In the genomic region with DNA sequence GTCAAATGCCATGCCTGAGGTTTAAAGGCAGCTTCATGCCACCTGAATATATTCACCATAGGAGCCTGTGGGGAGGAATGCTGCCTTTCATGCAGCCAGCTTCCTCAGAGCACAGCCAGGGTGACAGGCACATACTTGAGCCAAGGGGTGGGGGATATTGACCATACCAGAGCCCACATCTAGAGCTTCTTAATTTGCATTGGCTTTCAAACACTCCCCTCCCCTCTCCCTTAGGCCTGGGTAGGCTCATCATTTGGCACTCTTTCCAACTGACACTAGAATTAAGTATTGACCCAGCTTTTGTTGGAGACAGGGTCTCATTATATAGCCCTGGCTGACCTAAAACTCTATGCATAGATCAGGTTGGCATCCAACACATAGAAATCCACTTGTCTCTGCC, we compare ENCODE assay signal across 19 mouse cellular contexts. TPM values are rescaled to one million over a fixed set of nuclear protein-coding genes. Genes with fewer than 3 reads are reported as not detected.
DNase-seq lines count a peak whose midpoint lies in the region; ATAC-seq and TF ChIP-seq lines count a peak whose summit lies in the region.
"Had no signal": no experiment of that assay in that cellular context is flagged by ENCODE, and none has a peak within 500 bp of the region (broad histone marks: within the 10 kb centered on the region; RNA-seq: fewer than 3 reads in every experiment).

No protein-coding gene starts in this region.

- H3K27me3 ChIP-seq in embryonic facial prominence, embryonic 12.5 days, result no peaks in the 10 kb centered on the region
- no peaks in the 10 kb centered on the region for H3K27me3 ChIP-seq in embryonic facial prominence, embryonic 10.5 days (replicated peaks; ENCODE audit: low read depth, poor library complexity, severe bottlenecking)
- no peaks in the 10 kb centered on the region for H3K27me3 ChIP-seq in hindbrain, embryonic 11.5 days (ENCODE audit: control insufficient read depth, insufficient read depth, low read length)
- no peaks in the 10 kb centered on the region for H3K27me3 ChIP-seq in hindbrain, embryonic 13.5 days
- no peaks in the 10 kb centered on the region for H3K27me3 ChIP-seq in hindbrain, postnatal 0 days (ENCODE audit: insufficient read depth, low read length)
- H3K27me3 ChIP-seq: forebrain, embryonic 12.5 days; kidney, embryonic 15.5 days; limb, embryonic 13.5 days; liver, embryonic 15.5 days; midbrain, embryonic 15.5 days had no signal

- no peak for TF ChIP-seq CTCF in hindbrain, postnatal 0 days (IDR thresholded peaks at IDR 0.05; ENCODE audit: low read depth)

- H3K36me3 ChIP-seq in embryonic facial prominence, embryonic 12.5 days, result no peaks in the 10 kb centered on the region
- H3K36me3 ChIP-seq in embryonic facial prominence, embryonic 10.5 days (replicated peaks), result no peaks in the 10 kb centered on the region
- H3K36me3 ChIP-seq in hindbrain, embryonic 11.5 days (ENCODE audit: control insufficient read depth, insufficient read depth, low read length), result no peaks in the 10 kb centered on the region
- H3K36me3 ChIP-seq in hindbrain, embryonic 13.5 days, result no peaks in the 10 kb centered on the region
- H3K36me3 ChIP-seq in hindbrain, postnatal 0 days (ENCODE audit: insufficient read depth, low read length), result peaks cover 4% of the 10 kb centered on the region; the same call in 1 of the 2 replicates
- H3K36me3 ChIP-seq: forebrain, embryonic 12.5 days; kidney, embryonic 15.5 days; limb, embryonic 13.5 days; liver, embryonic 15.5 days; midbrain, embryonic 15.5 days had no signal

- 0 out of 2 replicates have a peak, but pooled peaks have one; percentile 35 for ATAC-seq in embryonic facial prominence, embryonic 12.5 days (ENCODE audit: insufficient number of reproducible peaks, insufficient read depth, low FRiP score, low TSS enrichment)
- peak; percentile 77 for ATAC-seq in hindbrain, embryonic 11.5 days (ENCODE audit: low FRiP score)
- no peak; the same call in 1 of the 2 replicates for ATAC-seq in hindbrain, embryonic 13.5 days (ENCODE audit: low FRiP score)
- 0 out of 2 replicates have a peak, but pooled peaks have one; percentile 7 for ATAC-seq in hindbrain, postnatal 0 days
- ATAC-seq: intestine, postnatal 0 days; midbrain, embryonic 15.5 days had no signal

- DNase-seq in embryonic facial prominence, embryonic 10.5 days (ENCODE audit: low spot score), result no peak
- DNase-seq in hindbrain, embryonic 11.5 days (ENCODE audit: low spot score), result peak; percentile 16
- DNase-seq in embryo, embryonic 10 days (ENCODE audit: low spot score), result peak; percentile 35
- no peak for DNase-seq in hindbrain, postnatal 0 days (ENCODE audit: low spot score)
- no peak for DNase-seq in adrenal gland, postnatal 25 days
- DNase-seq in left cerebral cortex, adult 8-10 months (ENCODE audit: low spot score in 2 of 2), result no peak
- DNase-seq: adrenal gland, adult 2 months; cerebellum, adult 11 months; cerebellum, postnatal 10 days; right cerebral cortex, postnatal 14 days; thymus, adult 2 months had no signal

- no peak overlapping the region for H3K4me3 ChIP-seq in embryonic facial prominence, embryonic 12.5 days
- H3K4me3 ChIP-seq in embryonic facial prominence, embryonic 10.5 days, result no peak overlapping the region
- H3K4me3 ChIP-seq in hindbrain, embryonic 11.5 days (ENCODE audit: low read depth, low read length), result no peak overlapping the region
- H3K4me3 ChIP-seq in hindbrain, embryonic 13.5 days, result no peak overlapping the region
- no peak overlapping the region for H3K4me3 ChIP-seq in hindbrain, postnatal 0 days (ENCODE audit: low read length)
- H3K4me3 ChIP-seq: forebrain, embryonic 12.5 days; kidney, embryonic 15.5 days; limb, embryonic 13.5 days; liver, embryonic 15.5 days; midbrain, embryonic 15.5 days had no signal

- no peaks in the 10 kb centered on the region for H3K4me1 ChIP-seq in embryonic facial prominence, embryonic 12.5 days
- peaks cover 10% of the 10 kb centered on the region for H3K4me1 ChIP-seq in embryonic facial prominence, embryonic 10.5 days
- no peaks in the 10 kb centered on the region; the same call in 1 of the 2 replicates for H3K4me1 ChIP-seq in hindbrain, embryonic 11.5 days (replicated peaks; ENCODE audit: control insufficient read depth, insufficient read depth, low read length)
- H3K4me1 ChIP-seq in hindbrain, embryonic 13.5 days (replicated peaks), result peaks cover 13% of the 10 kb centered on the region
- H3K4me1 ChIP-seq in hindbrain, postnatal 0 days (ENCODE audit: insufficient read depth, low read length), result no peaks in the 10 kb centered on the region
- H3K4me1 ChIP-seq: forebrain, embryonic 12.5 days; liver, embryonic 15.5 days; midbrain, embryonic 15.5 days had no signal

- H3K4me2 ChIP-seq in embryonic facial prominence, embryonic 12.5 days (replicated peaks), result no peak overlapping the region
- H3K4me2 ChIP-seq in hindbrain, embryonic 11.5 days (replicated peaks; ENCODE audit: low read depth, low read length), result no peak overlapping the region
- H3K4me2 ChIP-seq in hindbrain, embryonic 13.5 days, result no peak overlapping the region
- no peak overlapping the region for H3K4me2 ChIP-seq in hindbrain, postnatal 0 days (ENCODE audit: low read depth, low read length)
- H3K4me2 ChIP-seq: forebrain, embryonic 12.5 days; kidney, embryonic 15.5 days; limb, embryonic 13.5 days; liver, embryonic 15.5 days; midbrain, embryonic 15.5 days had no signal

- H3K9ac ChIP-seq in embryonic facial prominence, embryonic 12.5 days, result no peak overlapping the region
- no peak overlapping the region for H3K9ac ChIP-seq in hindbrain, embryonic 11.5 days (ENCODE audit: low read depth, low read length)
- no peak overlapping the region for H3K9ac ChIP-seq in hindbrain, embryonic 13.5 days
- H3K9ac ChIP-seq in hindbrain, postnatal 0 days (replicated peaks; ENCODE audit: low read length), result no peak overlapping the region
- H3K9ac ChIP-seq: forebrain, embryonic 12.5 days; kidney, embryonic 15.5 days; limb, embryonic 13.5 days; liver, embryonic 15.5 days; midbrain, embryonic 15.5 days had no signal

- no peak overlapping the region for H3K27ac ChIP-seq in embryonic facial prominence, embryonic 12.5 days
- H3K27ac ChIP-seq in embryonic facial prominence, embryonic 10.5 days (replicated peaks), result no peak overlapping the region
- peak overlapping the region; percentile 36; the same call in 1 of the 2 replicates for H3K27ac ChIP-seq in hindbrain, embryonic 11.5 days (ENCODE audit: low read depth, low read length)
- no peak overlapping the region for H3K27ac ChIP-seq in hindbrain, embryonic 13.5 days
- no peak overlapping the region for H3K27ac ChIP-seq in hindbrain, postnatal 0 days
- H3K27ac ChIP-seq: forebrain, embryonic 12.5 days; kidney, embryonic 15.5 days; limb, embryonic 13.5 days; liver, embryonic 15.5 days; midbrain, embryonic 15.5 days had no signal

- H3K9me3 ChIP-seq in embryonic facial prominence, embryonic 12.5 days, result no peaks in the 10 kb centered on the region
- H3K9me3 ChIP-seq in embryonic facial prominence, embryonic 10.5 days, result no peaks in the 10 kb centered on the region
- H3K9me3 ChIP-seq in hindbrain, embryonic 11.5 days (ENCODE audit: control insufficient read depth, low read length), result no peaks in the 10 kb centered on the region
- no peaks in the 10 kb centered on the region for H3K9me3 ChIP-seq in hindbrain, embryonic 13.5 days
- no peaks in the 10 kb centered on the region for H3K9me3 ChIP-seq in hindbrain, postnatal 0 days (ENCODE audit: low read length)
- H3K9me3 ChIP-seq: forebrain, embryonic 12.5 days; kidney, embryonic 15.5 days; limb, embryonic 13.5 days; liver, embryonic 15.5 days; midbrain, embryonic 15.5 days had no signal

RNA-seq across cellular contexts. Expression of a gene that starts 54.3 kb away (rescaled TPM):
- 30.8 and 31.3 TPM in 2 replicates for polyA plus RNA-seq in embryonic facial prominence, embryonic 12.5 days (2016; fragmentation: Nextera tagmentation; extraction: Ambion mirVana)
- polyA plus RNA-seq in embryonic facial prominence, embryonic 10.5 days (2016; fragmentation: Nextera tagmentation; extraction: Ambion mirVana), result 13.7 and 16.2 TPM in 2 replicates
- 19.1 and 19.6 TPM in 2 replicates for polyA plus RNA-seq in hindbrain, embryonic 11.5 days (2014; fragmentation: Nextera tagmentation; extraction: Ambion mirVana)
- polyA plus RNA-seq in hindbrain, embryonic 13.5 days (2015; fragmentation: Nextera tagmentation; extraction: Ambion mirVana), result 14.7 and 15.4 TPM in 2 replicates
- total RNA-seq in hindbrain, postnatal 0 days (2014; rRNA removed), result 11.7 and 16.2 TPM in 2 replicates
- polyA plus RNA-seq in hindbrain, postnatal 0 days (2015; fragmentation: Nextera tagmentation; extraction: Ambion mirVana), result 9.4 and 9.8 TPM in 2 replicates
- 19.0 and 30.9 TPM in 2 replicates for total RNA-seq in adrenal gland, postnatal 25 days (2021)
- total RNA-seq in left cerebral cortex, adult 8-10 months (2022), result 10 to 100 TPM; 21.7 to 35.6 (median 25.8) TPM

Comparison
In these comparisons a context has a peak if more than half of its experiments do, and no peak if none do; other contexts are left out.
1. DNase-seq: peak in hindbrain, embryonic 11.5 days (single experiment) and embryo, embryonic 10 days (single experiment); none in embryonic facial prominence, embryonic 10.5 days (single experiment), hindbrain, postnatal 0 days (single experiment), adrenal gland, postnatal 25 days (single experiment) and left cerebral cortex, adult 8-10 months (0 of 2).